Mouse (Mus musculus) spleen, adult 12 weeks (tissue): ENCODE measurements at regions not wholly inside any gene's neighbourhood (a gene's known extent, or its start where the extent isn't known, plus 50 kb on each side); places are given as distances from the start of the nearest gene placed in this dataset.

Experiments
- DNase-seq: peaks from one replicate; pipeline ENCODE4 v3.0.0; 2022; ENCODE audit warnings: low spot score

- DNase-seq = no peak
These were observed 101.9 kb downstream of the Irs2 start for GRCm38 (mm10) chr8:10906353-10906752.

- no peak for DNase-seq
These were observed 102.5 kb downstream of the Irs2 start for GRCm38 (mm10) chr8:10905761-10906160.

GRCm38 (mm10) chr8:10903957-10904356 is 104.3 kb downstream of the Irs2 start:
- no peak for DNase-seq

GRCm38 (mm10) chr8:10901954-10902353 is 106.3 kb downstream of the Irs2 start:
- no peak for DNase-seq

GRCm38 (mm10) chr8:10901014-10901413 is 107.2 kb downstream of the Irs2 start:
- DNase-seq = peak; percentile 5

- no peak for DNase-seq
These were observed 108.6 kb downstream of the Irs2 start for GRCm38 (mm10) chr8:10899581-10900155.

GRCm38 (mm10) chr8:10898562-10899527 is 109.4 kb downstream of the Irs2 start:
- DNase-seq = no peak

GRCm38 (mm10) chr8:10897573-10897972 is 110.7 kb downstream of the Irs2 start:
- no peak for DNase-seq

GRCm38 (mm10) chr8:10895178-10895577 is 113.1 kb downstream of the Irs2 start:
- DNase-seq = no peak

GRCm38 (mm10) chr8:10894306-10894705 is 114.0 kb downstream of the Irs2 start:
- DNase-seq = no peak

GRCm38 (mm10) chr8:10893709-10894108 is 114.5 kb downstream of the Irs2 start:
- DNase-seq = no peak

- no peak for DNase-seq
These were observed 116.4 kb downstream of the Irs2 start for GRCm38 (mm10) chr8:10891906-10892305.

GRCm38 (mm10) chr8:10891440-10891839 is 116.8 kb downstream of the Irs2 start:
- no peak for DNase-seq

- DNase-seq = no peak
These were observed 122.8 kb downstream of the Irs2 start for GRCm38 (mm10) chr8:10885452-10885851.

GRCm38 (mm10) chr8:10883418-10883817 is 124.8 kb downstream of the Irs2 start:
- DNase-seq = no peak

GRCm38 (mm10) chr8:10882381-10882780 is 125.9 kb downstream of the Irs2 start:
- no peak for DNase-seq

GRCm38 (mm10) chr8:10879883-10880282 is 128.4 kb downstream of the Irs2 start:
- no peak for DNase-seq

GRCm38 (mm10) chr8:10879049-10879847 is 129.0 kb downstream of the Irs2 start:
- no peak for DNase-seq

- DNase-seq = no peak
These were observed 129.9 kb downstream of the Irs2 start for GRCm38 (mm10) chr8:10878371-10878770.

GRCm38 (mm10) chr8:10875170-10875569 is 133.1 kb downstream of the Irs2 start:
- no peak for DNase-seq

GRCm38 (mm10) chr8:10871451-10871850 is 136.8 kb downstream of the Irs2 start:
- no peak for DNase-seq

- DNase-seq = no peak
These were observed 137.7 kb downstream of the Irs2 start for GRCm38 (mm10) chr8:10870423-10871055.
